Mouse (Mus musculus) myocyte (in vitro differentiated cells): Measurements from ENCODE around the gene Cmya5.

Experiments used
- CEBPB ChIP-seq: IDR thresholded peaks from 2 replicates; pipeline ENCODE4 v1.6.1; 2011; ENCODE audit warnings: mild to moderate bottlenecking, moderate library complexity; ENCODE audit not compliant: poor library complexity, insufficient read depth, severe bottlenecking
- E2F4 ChIP-seq: IDR thresholded peaks from one replicate; pipeline ENCODE4 v1.6.1; 2011; ENCODE audit warnings: mild to moderate bottlenecking, control low read depth, moderate library complexity; ENCODE audit not compliant: insufficient read depth
- MAX ChIP-seq: IDR thresholded peaks from one replicate; pipeline ENCODE4 v1.6.1; 2011; ENCODE audit warnings: low read depth, mild to moderate bottlenecking, control low read depth
- MYOD1 ChIP-seq, 3 experiments: IDR thresholded peaks; one replicate each; pipeline ENCODE4 v1.6.1; 2011; ENCODE audit warnings: control low read depth in 2 of 3, low read depth in 2 of 3, mild to moderate bottlenecking in 2 of 3, moderate library complexity in 1 of 3; ENCODE audit not compliant: insufficient read length in 2 of 3, control insufficient read depth in 1 of 3
- MYOG ChIP-seq, 3 experiments: IDR thresholded peaks; one replicate each; pipeline ENCODE4 v1.6.1; 2011; ENCODE audit warnings: control low read depth in 2 of 3, low read depth in 2 of 3, mild to moderate bottlenecking in 2 of 3; ENCODE audit not compliant: insufficient read length in 2 of 3, control insufficient read depth in 1 of 3, insufficient read depth in 1 of 3
- POLR2A ChIP-seq: IDR thresholded peaks from one replicate; pipeline ENCODE4 v1.6.1; 2011; ENCODE audit warnings: low read depth, mild to moderate bottlenecking, control low read depth, moderate library complexity; ENCODE audit not compliant: insufficient read length
- POLR2AphosphoS2 ChIP-seq: IDR thresholded peaks from one replicate; pipeline ENCODE4 v1.6.1; 2011; ENCODE audit warnings: low read depth, control low read depth; ENCODE audit not compliant: insufficient read length
- REST ChIP-seq: IDR thresholded peaks from one replicate; pipeline ENCODE4 v1.6.1; 2011; ENCODE audit warnings: mild to moderate bottlenecking, control low read depth, moderate library complexity; ENCODE audit not compliant: insufficient read depth, insufficient read length
- TCF12 ChIP-seq: IDR thresholded peaks from one replicate; pipeline ENCODE4 v1.6.1; 2011; ENCODE audit warnings: mild to moderate bottlenecking, control low read depth; ENCODE audit not compliant: poor library complexity, insufficient read depth, severe bottlenecking
- TCF3 ChIP-seq: IDR thresholded peaks from one replicate; pipeline ENCODE4 v1.6.1; 2011; ENCODE audit warnings: low read depth, control low read depth; ENCODE audit not compliant: insufficient read length
- USF1 ChIP-seq: IDR thresholded peaks from one replicate; pipeline ENCODE4 v1.6.1; 2011; ENCODE audit warnings: low read depth, mild to moderate bottlenecking, control low read depth, moderate library complexity

DNA sequence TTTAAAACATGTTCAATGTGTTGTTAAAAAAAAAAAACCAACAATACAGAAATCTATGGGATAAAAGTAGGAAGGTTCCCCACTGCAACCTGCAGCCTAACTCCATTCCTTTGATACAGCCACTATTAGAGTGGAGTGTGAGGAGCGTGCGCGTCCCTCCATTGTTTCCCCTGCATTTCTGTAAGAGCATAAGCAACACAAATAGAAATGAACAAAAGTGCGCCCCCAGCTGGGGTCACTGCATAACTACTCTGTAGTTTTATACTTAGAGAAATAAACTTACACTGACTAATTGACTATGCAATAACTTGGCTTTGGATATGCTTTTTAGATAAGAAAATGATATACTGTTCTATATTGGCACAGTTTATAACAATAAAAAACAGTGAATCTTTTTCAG, 75.0 kb downstream of the Cmya5 start:
- no peak for TF ChIP-seq CEBPB
- no peak for TF ChIP-seq TCF3
- no peak for TF ChIP-seq USF1
- no peak for TF ChIP-seq MAX
- no peak for TF ChIP-seq POLR2A
- TF ChIP-seq MYOG (IDR thresholded peaks at IDR 0.05; ENCODE audit: control insufficient read depth in 1 of 3, insufficient read depth in 1 of 3, insufficient read length in 2 of 3, low read depth in 2 of 3) = no peak
- no peak for TF ChIP-seq MYOD1 (IDR thresholded peaks at IDR 0.05; ENCODE audit: control insufficient read depth in 1 of 3, insufficient read length in 2 of 3, low read depth in 2 of 3)
- no peak for TF ChIP-seq TCF12
- TF ChIP-seq POLR2AphosphoS2 = no peak
- TF ChIP-seq REST = no peak
- no peak for TF ChIP-seq E2F4
